Comparison of ENCODE assay signal across 8 mouse cellular contexts in genomic region chr4:126301584-126302309, GRCm38 (mm10). TPM values are rescaled to one million over a fixed set of nuclear protein-coding genes. Genes with fewer than 3 reads are reported as not detected.
DNase-seq lines count a peak whose midpoint lies in the region; ATAC-seq and TF ChIP-seq lines count a peak whose summit lies in the region.

No protein-coding gene starts in this region.

- peak overlapping the region; percentile 23 for H3K4me3 ChIP-seq in layer of hippocampus, adult 2 months
- peak overlapping the region; percentile 31 for H3K4me3 ChIP-seq in intestine, embryonic 14.5 days (ENCODE audit: low read depth, low read length)
- peak overlapping the region; percentile 30 for H3K4me3 ChIP-seq in neural tube, embryonic 13.5 days

- H3K4me1 ChIP-seq in intestine, embryonic 14.5 days (replicated peaks; ENCODE audit: control insufficient read depth, insufficient read depth, low read length), result peaks cover 16% of the 10 kb centered on the region
- H3K4me1 ChIP-seq in neural tube, embryonic 13.5 days (replicated peaks), result peaks cover 22% of the 10 kb centered on the region

- H3K36me3 ChIP-seq in intestine, embryonic 14.5 days (ENCODE audit: control insufficient read depth, insufficient read depth, low read length), result no peaks in the 10 kb centered on the region
- no peaks in the 10 kb centered on the region for H3K36me3 ChIP-seq in neural tube, embryonic 13.5 days

- 11% methylated on average over 27 of the region's 27 CpGs for WGBS in intestine, embryonic 14.5 days
- 3% methylated on average over 27 of the region's 27 CpGs for whole genome bisulfite sequencing in neural tube, embryonic 13.5 days

- peak overlapping the region; percentile 29; the same call in 1 of the 2 replicates for H3K9ac ChIP-seq in intestine, embryonic 14.5 days (ENCODE audit: low read length)
- H3K9ac ChIP-seq in neural tube, embryonic 13.5 days, result peak overlapping the region; percentile 54; the same call in 1 of the 2 replicates

- H3K27ac ChIP-seq in layer of hippocampus, adult 2 months, result no peak overlapping the region
- no peak overlapping the region for H3K27ac ChIP-seq in intestine, embryonic 14.5 days (ENCODE audit: low read depth)
- H3K27ac ChIP-seq in neural tube, embryonic 13.5 days (replicated peaks), result no peak overlapping the region

- no peak for ATAC-seq in intestine, embryonic 14.5 days (replicated peaks; ENCODE audit: low FRiP score, low TSS enrichment, low read depth)
- 0 out of 2 replicates have a peak, but pooled peaks have one; percentile 38 for ATAC-seq in neural tube, embryonic 13.5 days (ENCODE audit: low read depth)

- H3K9me3 ChIP-seq in intestine, embryonic 14.5 days (ENCODE audit: control insufficient read depth, low read length), result peaks cover 5% of the 10 kb centered on the region; the same call in 1 of the 2 replicates
- no peaks in the 10 kb centered on the region for H3K9me3 ChIP-seq in neural tube, embryonic 13.5 days

- H3K4me2 ChIP-seq in intestine, embryonic 14.5 days (ENCODE audit: low read length), result peak overlapping the region; percentile 67
- H3K4me2 ChIP-seq in neural tube, embryonic 13.5 days, result peak overlapping the region; percentile 52

- TF ChIP-seq CTCF in layer of hippocampus, adult 2 months (conservative IDR thresholded peaks at IDR 0.05), result no peak

- no peak for DNase-seq in layer of hippocampus, adult 2 months (ENCODE audit: low spot score in 2 of 2)
- no peak for DNase-seq in layer of hippocampus, adult 18-20 months (ENCODE audit: low spot score in 2 of 2)
- DNase-seq in embryo, embryonic 10.5 days (ENCODE audit: low spot score), result peak; percentile 48
- no peak for DNase-seq in intestine, embryonic 14.5 days (ENCODE audit: low spot score)
- no peak for DNase-seq in frontal cortex, postnatal 25 days (ENCODE audit: low spot score in 2 of 2)
- DNase-seq in ovary, postnatal 14 days (ENCODE audit: low spot score), result no peak
- no peak for DNase-seq in adrenal gland, postnatal 25 days

- peaks cover 43% of the 10 kb centered on the region for H3K27me3 ChIP-seq in intestine, embryonic 14.5 days (replicated peaks; ENCODE audit: control insufficient read depth, insufficient read depth, low read length)
- peaks cover 78% of the 10 kb centered on the region for H3K27me3 ChIP-seq in neural tube, embryonic 13.5 days

RNA-seq across cellular contexts. Expression of gene Col8a2, which starts 15.2 kb away (rescaled TPM):
- 1 to 10 TPM; 1.2 to 1.5 TPM for total RNA-seq in layer of hippocampus, adult 2 months (2021)
- 1 to 10 TPM; 1.7 to 2.3 TPM for total RNA-seq in layer of hippocampus, adult 18-20 months (2021)
- 5.3 and 6.7 TPM in 2 replicates for polyA plus RNA-seq in intestine, embryonic 14.5 days (2014; fragmentation: Nextera tagmentation; extraction: Ambion mirVana)
- 7.4 and 9.5 TPM in 2 replicates for polyA plus RNA-seq in neural tube, embryonic 13.5 days (2015; fragmentation: Nextera tagmentation; extraction: Ambion mirVana)
- 1.7 and 2.4 TPM in 2 replicates for total RNA-seq in adrenal gland, postnatal 25 days (2021)

RNA-seq across cellular contexts. Expression of gene Adprhl2, which starts 19.8 kb away (rescaled TPM):
- 10 to 100 TPM; 32.2 to 33.0 TPM for total RNA-seq in layer of hippocampus, adult 2 months (2021)
- total RNA-seq in layer of hippocampus, adult 18-20 months (2021), result 10 to 100 TPM; 29.1 to 32.3 TPM
- 49.3 and 50.9 TPM in 2 replicates for polyA plus RNA-seq in intestine, embryonic 14.5 days (2014; fragmentation: Nextera tagmentation; extraction: Ambion mirVana)
- 69.5 and 69.6 TPM in 2 replicates for polyA plus RNA-seq in neural tube, embryonic 13.5 days (2015; fragmentation: Nextera tagmentation; extraction: Ambion mirVana)
- total RNA-seq in adrenal gland, postnatal 25 days (2021), result 27.6 and 38.9 TPM in 2 replicates

RNA-seq across cellular contexts. Expression of gene Tekt2, which starts 23.7 kb away (rescaled TPM):
- 1 to 10 TPM; 1.3 to 1.6 TPM for total RNA-seq in layer of hippocampus, adult 2 months (2021)
- total RNA-seq in layer of hippocampus, adult 18-20 months (2021), result under 1 TPM; 0.94 to 0.99 TPM
- 7.6 and 9.3 TPM in 2 replicates for polyA plus RNA-seq in intestine, embryonic 14.5 days (2014; fragmentation: Nextera tagmentation; extraction: Ambion mirVana)
- polyA plus RNA-seq in neural tube, embryonic 13.5 days (2015; fragmentation: Nextera tagmentation; extraction: Ambion mirVana), result 6.6 and 6.7 TPM in 2 replicates
- 2.4 and 2.6 TPM in 2 replicates for total RNA-seq in adrenal gland, postnatal 25 days (2021)

RNA-seq across cellular contexts. Expression of gene Trappc3, which starts 39.6 kb away (rescaled TPM):
- total RNA-seq in layer of hippocampus, adult 2 months (2021), result 10 to 100 TPM; 85.4 to 90.5 TPM
- total RNA-seq in layer of hippocampus, adult 18-20 months (2021), result 10 to 100 TPM; 83.4 to 87.4 TPM
- polyA plus RNA-seq in intestine, embryonic 14.5 days (2014; fragmentation: Nextera tagmentation; extraction: Ambion mirVana), result 20.5 and 24.6 TPM in 2 replicates
- 147 and 160 TPM in 2 replicates for polyA plus RNA-seq in neural tube, embryonic 13.5 days (2015; fragmentation: Nextera tagmentation; extraction: Ambion mirVana)
- 88.0 and 93.9 TPM in 2 replicates for total RNA-seq in adrenal gland, postnatal 25 days (2021)

RNA-seq across cellular contexts. Expression of gene Map7d1, which starts 45.6 kb away (rescaled TPM):
- 100 to 1,000 TPM; 246 to 249 TPM for total RNA-seq in layer of hippocampus, adult 2 months (2021)
- 100 to 1,000 TPM; 245 to 258 TPM for total RNA-seq in layer of hippocampus, adult 18-20 months (2021)
- polyA plus RNA-seq in intestine, embryonic 14.5 days (2014; fragmentation: Nextera tagmentation; extraction: Ambion mirVana), result 37.8 and 38.0 TPM in 2 replicates
- polyA plus RNA-seq in neural tube, embryonic 13.5 days (2015; fragmentation: Nextera tagmentation; extraction: Ambion mirVana), result 90.3 and 94.4 TPM in 2 replicates
- 55.0 and 68.0 TPM in 2 replicates for total RNA-seq in adrenal gland, postnatal 25 days (2021)
